10 mouse cellular contexts compared by ENCODE assay signal in genomic region chr19:21376445-21377218, GRCm38 (mm10).
DNase-seq lines count a peak whose midpoint lies in the region; ATAC-seq and TF ChIP-seq lines count a peak whose summit lies in the region.
"Had no signal": no experiment of that assay in that cellular context is flagged by ENCODE, and none has a peak within 500 bp of the region (broad histone marks: within the 10 kb centered on the region; RNA-seq: fewer than 3 reads in every experiment).

No protein-coding gene starts in this region.

- no peak overlapping the region for H3K4me3 ChIP-seq in liver, adult 2 months (ENCODE audit: insufficient read depth, low read depth, low read length)
- no peak overlapping the region for H3K4me3 ChIP-seq in liver, embryonic 11.5 days (ENCODE audit: low read depth, low read length)
- H3K4me3 ChIP-seq in brown adipose tissue, adult 24 weeks (ENCODE audit: insufficient read depth, low read depth, low read length): no peak overlapping the region
- peak overlapping the region; percentile 15 for H3K4me3 ChIP-seq in megakaryocyte, embryonic 14.5 days (replicated peaks)
- H3K4me3 ChIP-seq in forebrain, postnatal 0 days (ENCODE audit: low read depth, low read length): no peak overlapping the region
- H3K4me3 ChIP-seq: embryonic facial prominence, embryonic 15.5 days; heart, embryonic 13.5 days had no signal

- H3K79me2 ChIP-seq in liver, adult 2 months (ENCODE audit: control insufficient read depth, insufficient read depth, low read length): no peaks in the 10 kb centered on the region

- no peak for TF ChIP-seq CTCF in liver, adult 2 months (IDR thresholded peaks at IDR 0.05; ENCODE audit: low read depth, low read length)
- no peak for TF ChIP-seq CTCF in forebrain, postnatal 0 days (IDR thresholded peaks at IDR 0.05; ENCODE audit: low read depth)

- WGBS in liver, adult 2 months: 84% methylated on average over 4 of the region's 4 CpGs
- 77% methylated on average over 4 of the region's 4 CpGs for WGBS in liver, embryonic 11.5 days
- WGBS in forebrain, postnatal 0 days: 89% methylated on average over 4 of the region's 4 CpGs

- H3K4me1 ChIP-seq in liver, adult 2 months (ENCODE audit: control insufficient read depth, insufficient read depth, low read length): no peaks in the 10 kb centered on the region; the same call in 1 of the 2 replicates
- peaks cover 7% of the 10 kb centered on the region for H3K4me1 ChIP-seq in liver, embryonic 11.5 days (replicated peaks; ENCODE audit: control insufficient read depth, insufficient read depth, low read length)
- peaks cover 3% of the 10 kb centered on the region; the same call in 1 of the 2 replicates for H3K4me1 ChIP-seq in brown adipose tissue, adult 24 weeks (ENCODE audit: control insufficient read depth, insufficient read depth, insufficient read length, low read length)
- peaks cover 97% of the 10 kb centered on the region for H3K4me1 ChIP-seq in megakaryocyte, embryonic 14.5 days
- H3K4me1 ChIP-seq in forebrain, postnatal 0 days (ENCODE audit: insufficient read depth): no peaks in the 10 kb centered on the region
- H3K4me1 ChIP-seq: embryonic facial prominence, embryonic 15.5 days; heart, embryonic 13.5 days had no signal

- no peak for TF ChIP-seq POLR2A in liver, adult 2 months (IDR thresholded peaks at IDR 0.05; ENCODE audit: extremely low read depth, insufficient read depth, low read length)

- H3K27ac ChIP-seq in liver, adult 2 months (replicated peaks; ENCODE audit: insufficient read depth, low read depth, low read length): no peak overlapping the region
- H3K27ac ChIP-seq in liver, embryonic 11.5 days (ENCODE audit: low read depth, low read length): no peak overlapping the region
- H3K27ac ChIP-seq in brown adipose tissue, adult 24 weeks (replicated peaks; ENCODE audit: low read depth, low read length): peak overlapping the region; percentile 72
- H3K27ac ChIP-seq in forebrain, postnatal 0 days (ENCODE audit: low read depth, low read length): no peak overlapping the region
- H3K27ac ChIP-seq: embryonic facial prominence, embryonic 15.5 days; heart, embryonic 13.5 days had no signal

- no peaks in the 10 kb centered on the region for H3K9me3 ChIP-seq in liver, embryonic 11.5 days (ENCODE audit: control insufficient read depth, low read length)
- H3K9me3 ChIP-seq in megakaryocyte, embryonic 14.5 days: no peaks in the 10 kb centered on the region
- H3K9me3 ChIP-seq in forebrain, postnatal 0 days (ENCODE audit: low read length): no peaks in the 10 kb centered on the region
- H3K9me3 ChIP-seq: embryonic facial prominence, embryonic 15.5 days had no signal

- H3K4me2 ChIP-seq in liver, embryonic 11.5 days: no peak overlapping the region
- H3K4me2 ChIP-seq in forebrain, postnatal 0 days (ENCODE audit: low read depth): no peak overlapping the region
- H3K4me2 ChIP-seq: embryonic facial prominence, embryonic 15.5 days; heart, embryonic 13.5 days had no signal

- peak; percentile 12 for DNase-seq in liver, adult 2 months (ENCODE audit: extremely low read depth, low read depth, low spot score)
- DNase-seq in liver, embryonic 11.5 days (ENCODE audit: low spot score): no peak
- peak; percentile 19 to 32 for DNase-seq in cerebellum, postnatal 36 days
- no peak for DNase-seq in retina, postnatal 1 day
- DNase-seq in forebrain, postnatal 0 days: no peak
- DNase-seq in left cerebral cortex, postnatal 36 days (ENCODE audit: low spot score in 2 of 2): no peak

- intact Hi-C loops in left cerebral cortex, postnatal 36 days (cut with DNase I): loop anchor here (5.0 kb wide), 1 partner anchor 579 kb away; no protein-coding TSS in a partner anchor

- H3K36me3 ChIP-seq in liver, adult 2 months (ENCODE audit: control insufficient read depth, insufficient read depth, low read length): no peaks in the 10 kb centered on the region
- H3K36me3 ChIP-seq in liver, embryonic 11.5 days (ENCODE audit: control insufficient read depth, insufficient read depth, low read length): no peaks in the 10 kb centered on the region
- H3K36me3 ChIP-seq in megakaryocyte, embryonic 14.5 days (replicated peaks; ENCODE audit: low read length): peaks cover 2% of the 10 kb centered on the region
- no peaks in the 10 kb centered on the region for H3K36me3 ChIP-seq in forebrain, postnatal 0 days (ENCODE audit: insufficient read depth)
- H3K36me3 ChIP-seq: embryonic facial prominence, embryonic 15.5 days; heart, embryonic 13.5 days had no signal

- no peak overlapping the region for H3K9ac ChIP-seq in liver, adult 2 months (ENCODE audit: low read depth, low read length)
- H3K9ac ChIP-seq in liver, embryonic 11.5 days (ENCODE audit: low read depth, low read length): no peak overlapping the region
- H3K9ac ChIP-seq in forebrain, postnatal 0 days: no peak overlapping the region
- H3K9ac ChIP-seq: embryonic facial prominence, embryonic 15.5 days; heart, embryonic 13.5 days had no signal

- no peaks in the 10 kb centered on the region for H3K27me3 ChIP-seq in liver, adult 2 months (ENCODE audit: control insufficient read depth, insufficient read depth, low read length)
- no peaks in the 10 kb centered on the region for H3K27me3 ChIP-seq in liver, embryonic 11.5 days (replicated peaks; ENCODE audit: control insufficient read depth, insufficient read depth, low read length)
- H3K27me3 ChIP-seq in megakaryocyte, embryonic 14.5 days (replicated peaks): no peaks in the 10 kb centered on the region
- no peaks in the 10 kb centered on the region for H3K27me3 ChIP-seq in forebrain, postnatal 0 days (ENCODE audit: insufficient read depth, low read length)
- H3K27me3 ChIP-seq: embryonic facial prominence, embryonic 15.5 days; heart, embryonic 13.5 days had no signal

- no peak for ATAC-seq in liver, embryonic 11.5 days (replicated peaks; ENCODE audit: low FRiP score)
- ATAC-seq in forebrain, postnatal 0 days: no peak

Comparison
In these comparisons a context has a peak if more than half of its experiments do, and no peak if none do; other contexts are left out.
1. DNase-seq: peak in liver, adult 2 months (single experiment) and cerebellum, postnatal 36 days (2 of 2); none in liver, embryonic 11.5 days (single experiment), retina, postnatal 1 day (single experiment), forebrain, postnatal 0 days (single experiment) and left cerebral cortex, postnatal 36 days (0 of 2).